6 mouse cellular contexts compared by ENCODE assay signal in the genomic region with DNA sequence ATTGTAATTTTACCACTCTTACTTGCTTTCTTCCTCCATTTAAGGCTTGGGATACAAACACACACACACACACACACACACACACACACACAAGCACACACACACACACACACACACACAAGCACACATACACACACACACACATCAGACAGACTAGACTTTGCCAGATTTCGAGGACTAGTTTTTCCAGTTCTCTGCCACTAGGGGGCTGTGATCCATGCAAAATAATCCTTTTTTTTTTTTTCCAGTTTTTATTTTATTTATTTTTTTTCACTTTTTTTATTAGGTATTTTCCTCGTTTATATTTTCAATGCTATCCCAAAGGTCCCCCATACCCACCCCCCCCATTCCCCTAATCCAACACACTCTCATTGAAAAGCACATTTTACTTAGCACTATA.
DNase-seq lines count a peak whose midpoint lies in the region; ATAC-seq and TF ChIP-seq lines count a peak whose summit lies in the region.
"Not testable (repeated sequence)": the region's sequence is repeated elsewhere in the genome, so short reads cannot be mapped to it uniquely, and the experiment has no call there.

No protein-coding gene starts in this region.

- H3K27me3 ChIP-seq in forebrain, postnatal 0 days (ENCODE audit: insufficient read depth, low read length); intestine, postnatal 0 days (replicated peaks; ENCODE audit: control insufficient read depth, insufficient read depth, low read length); lung, postnatal 0 days (replicated peaks; ENCODE audit: insufficient read depth, low read length); stomach, postnatal 0 days (ENCODE audit: control insufficient read depth, insufficient read depth, low read length): not testable (repeated sequence)

- not testable (repeated sequence) for TF ChIP-seq POLR2A in brain, embryonic 14.5 days (IDR thresholded peaks at IDR 0.05; ENCODE audit: borderline replicate concordance, extremely low read depth, insufficient read depth, insufficient read length, poor library complexity, severe bottlenecking)

- not testable (repeated sequence) for DNase-seq in brain, embryonic 14.5 days (ENCODE audit: low read depth); forebrain, postnatal 0 days; left cerebral cortex, adult 2 months (ENCODE audit: extremely low spot score in 1 of 2, low spot score in 2 of 2); lung, postnatal 0 days (ENCODE audit: low spot score); stomach, postnatal 0 days (ENCODE audit: low spot score)

- intact Hi-C loops in left cerebral cortex, adult 2 months (cut with DNase I) = not testable (repeated sequence)

- not testable (repeated sequence) for H3K4me3 ChIP-seq in forebrain, postnatal 0 days (ENCODE audit: low read depth, low read length); intestine, postnatal 0 days (ENCODE audit: low read depth, low read length); left cerebral cortex, adult 2 months; lung, postnatal 0 days (ENCODE audit: low read depth, low read length); stomach, postnatal 0 days (ENCODE audit: low read depth, low read length)

- not testable (repeated sequence) for TF ChIP-seq EP300 in lung, postnatal 0 days (IDR thresholded peaks at IDR 0.05); stomach, postnatal 0 days (optimal IDR thresholded peaks at IDR 0.05)

- not testable (repeated sequence) for ATAC-seq in forebrain, postnatal 0 days; intestine, postnatal 0 days; lung, postnatal 0 days; stomach, postnatal 0 days (ENCODE audit: low FRiP score, low TSS enrichment)

- WGBS in forebrain, postnatal 0 days = 58% methylated on average over 2 of the region's 2 CpGs
- 57% methylated on average over 2 of the region's 2 CpGs for WGBS in intestine, postnatal 0 days
- 53% methylated on average over 2 of the region's 2 CpGs for WGBS in lung, postnatal 0 days
- WGBS in stomach, postnatal 0 days = 57% methylated on average over 2 of the region's 2 CpGs

- peak; percentile 27; the same call in 1 of the 2 replicates for TF ChIP-seq CTCF in brain, embryonic 14.5 days (IDR thresholded peaks at IDR 0.05; ENCODE audit: borderline replicate concordance, extremely low read depth, insufficient read depth, insufficient read length)
- peak; percentile 53 for TF ChIP-seq CTCF in forebrain, postnatal 0 days (IDR thresholded peaks at IDR 0.05; ENCODE audit: low read depth)
- peak; percentile 37 for TF ChIP-seq CTCF in intestine, postnatal 0 days (IDR thresholded peaks at IDR 0.05; ENCODE audit: low read depth)
- TF ChIP-seq CTCF in left cerebral cortex, adult 2 months (IDR thresholded peaks at IDR 0.05) = peak; percentile 36
- 0 out of 2 replicates have a peak, but pooled peaks have one; percentile 13 for TF ChIP-seq CTCF in lung, postnatal 0 days (IDR thresholded peaks at IDR 0.05)
- TF ChIP-seq CTCF in stomach, postnatal 0 days (IDR thresholded peaks at IDR 0.05; ENCODE audit: low read depth) = peak; percentile 42

- H3K36me3 ChIP-seq in forebrain, postnatal 0 days (ENCODE audit: insufficient read depth); intestine, postnatal 0 days (ENCODE audit: control insufficient read depth, insufficient read depth); lung, postnatal 0 days (ENCODE audit: insufficient read depth, low read length); stomach, postnatal 0 days (ENCODE audit: control insufficient read depth, insufficient read depth, low read length): not testable (repeated sequence)

- not testable (repeated sequence) for H3K9ac ChIP-seq in forebrain, postnatal 0 days; intestine, postnatal 0 days (ENCODE audit: low read depth, low read length); lung, postnatal 0 days (replicated peaks; ENCODE audit: low read depth); stomach, postnatal 0 days (ENCODE audit: low read length)

- H3K27ac ChIP-seq in forebrain, postnatal 0 days (ENCODE audit: low read depth, low read length); intestine, postnatal 0 days (ENCODE audit: low read depth, low read length); left cerebral cortex, adult 2 months; lung, postnatal 0 days (ENCODE audit: low read length); stomach, postnatal 0 days (replicated peaks): not testable (repeated sequence)

- not testable (repeated sequence) for H3K4me1 ChIP-seq in forebrain, postnatal 0 days (ENCODE audit: insufficient read depth); intestine, postnatal 0 days (replicated peaks; ENCODE audit: control insufficient read depth, insufficient read depth, low read length); lung, postnatal 0 days (ENCODE audit: insufficient read depth, low read depth, low read length); stomach, postnatal 0 days (replicated peaks; ENCODE audit: control insufficient read depth, insufficient read depth)

- H3K4me2 ChIP-seq in forebrain, postnatal 0 days (ENCODE audit: low read depth); intestine, postnatal 0 days (replicated peaks; ENCODE audit: low read depth); lung, postnatal 0 days (replicated peaks; ENCODE audit: low read depth, low read length); stomach, postnatal 0 days (replicated peaks; ENCODE audit: low read depth): not testable (repeated sequence)

- H3K9me3 ChIP-seq in forebrain, postnatal 0 days (ENCODE audit: low read length); intestine, postnatal 0 days (ENCODE audit: control insufficient read depth); lung, postnatal 0 days (ENCODE audit: low read length); stomach, postnatal 0 days (ENCODE audit: control insufficient read depth, low read length): not testable (repeated sequence)
